Mouse (Mus musculus): Measurements from ENCODE around the gene 2610301B20Rik. TPM values are rescaled to one million over a fixed set of nuclear protein-coding genes. Genes with fewer than 3 reads are reported as not detected.

Gene 2610301B20Rik
- total RNA-seq, 4 experiments from 2014 or later = 22.0 to 33.7 (median 27.6) TPM

- no peak for DNase-seq
Measured at GRCm38 (mm10) chr4:10911909-10912478, 37.7 kb downstream of the 2610301B20Rik start.

GRCm38 (mm10) chr4:10912611-10913301 is 38.5 kb downstream of the 2610301B20Rik start:
- DNase-seq = peak; percentile 73

GRCm38 (mm10) chr4:10913409-10913808 is 39.1 kb downstream of the 2610301B20Rik start:
- DNase-seq = no peak

- DNase-seq = no peak
Measured at GRCm38 (mm10) chr4:10914766-10915165, 40.5 kb downstream of the 2610301B20Rik start.

GRCm38 (mm10) chr4:10915271-10915670 is 41.0 kb downstream of the 2610301B20Rik start:
- no peak for DNase-seq

- DNase-seq = no peak
Measured at GRCm38 (mm10) chr4:10918402-10918801, 44.1 kb downstream of the 2610301B20Rik start.

- DNase-seq = no peak
Measured at GRCm38 (mm10) chr4:10919097-10919496, 44.8 kb downstream of the 2610301B20Rik start.

GRCm38 (mm10) chr4:10919530-10919929 is 45.2 kb downstream of the 2610301B20Rik start:
- DNase-seq = no peak

GRCm38 (mm10) chr4:10919987-10920386 is 45.7 kb downstream of the 2610301B20Rik start:
- no peak for DNase-seq

GRCm38 (mm10) chr4:10920622-10921021 is 46.3 kb downstream of the 2610301B20Rik start:
- DNase-seq = no peak

GRCm38 (mm10) chr4:10923180-10923579 is 48.9 kb downstream of the 2610301B20Rik start:
- peak; percentile 57 for DNase-seq

GRCm38 (mm10) chr4:10924140-10924539 is 49.8 kb downstream of the 2610301B20Rik start:
- no peak for DNase-seq

- DNase-seq = no peak
Measured at GRCm38 (mm10) chr4:10924541-10924940, 50.2 kb downstream of the 2610301B20Rik start.

- DNase-seq = no peak
Measured at GRCm38 (mm10) chr4:10926416-10926815, 52.1 kb downstream of the 2610301B20Rik start.

- no peak for DNase-seq
Measured at GRCm38 (mm10) chr4:10928158-10928557, 53.9 kb downstream of the 2610301B20Rik start.

- no peak for DNase-seq
Measured at GRCm38 (mm10) chr4:10929726-10930125, 55.4 kb downstream of the 2610301B20Rik start.

- no peak for DNase-seq
Measured at GRCm38 (mm10) chr4:10931040-10931439, 56.7 kb downstream of the 2610301B20Rik start.

GRCm38 (mm10) chr4:10932091-10932745 is 57.9 kb downstream of the 2610301B20Rik start:
- no peak for DNase-seq

- no peak for DNase-seq
Measured at GRCm38 (mm10) chr4:10932782-10933181, 58.5 kb downstream of the 2610301B20Rik start.

GRCm38 (mm10) chr4:10936766-10937165 is 62.5 kb downstream of the 2610301B20Rik start:
- no peak for DNase-seq
